Mouse (Mus musculus): ENCODE measurements around the gene Pim2. TPM values are rescaled to one million over a fixed set of nuclear protein-coding genes. Genes with fewer than 3 reads are reported as not detected.

Gene Pim2
- polyA plus RNA-seq, 1 experiment = 31.2 TPM

DNA sequence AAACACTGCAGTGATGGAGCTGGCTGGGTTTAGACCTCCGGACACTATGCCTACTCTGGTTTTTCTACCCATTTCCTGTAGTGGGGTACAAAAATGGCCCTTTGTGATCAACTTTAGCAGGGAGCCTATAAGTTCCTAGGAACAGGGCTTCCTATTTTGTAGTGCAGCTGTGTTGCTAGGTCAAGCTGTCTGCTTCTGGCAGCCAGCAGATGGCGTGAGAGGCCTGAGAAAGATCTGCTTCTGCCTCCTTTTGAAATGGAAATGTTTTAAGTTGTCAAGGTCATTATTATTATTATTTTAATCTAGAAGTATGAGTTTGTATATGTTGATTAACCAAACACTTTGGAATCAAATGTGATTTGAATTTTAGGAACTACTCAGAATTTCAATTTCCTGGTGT, 23.5 kb upstream of the Pim2 start:
- H3K27me3 ChIP-seq (ENCODE audit: control insufficient read depth, insufficient read depth, low read length, poor library complexity, severe bottlenecking) = no peaks in the 10 kb centered on the region
- TF ChIP-seq CTCF (IDR thresholded peaks at IDR 0.05; ENCODE audit: low read depth, low read length) (peak; percentile 54), EP300 (IDR thresholded peaks at IDR 0.05; ENCODE audit: insufficient read depth, low read depth, low read length) (no peak), POLR2A (IDR thresholded peaks at IDR 0.05; ENCODE audit: insufficient read depth, low read length) (no peak)
- no peaks in the 10 kb centered on the region for H3K9me3 ChIP-seq (replicated peaks; ENCODE audit: control insufficient read depth, insufficient read depth, low read length, poor library complexity, severe bottlenecking)
- no peak overlapping the region for H3K9ac ChIP-seq (ENCODE audit: low read depth, poor library complexity, severe bottlenecking)
- no peak overlapping the region for H3K27ac ChIP-seq (ENCODE audit: insufficient read depth, low read length)
- H3K4me3 ChIP-seq (ENCODE audit: low read depth, low read length) = no peak overlapping the region
- H3K36me3 ChIP-seq (ENCODE audit: control insufficient read depth, insufficient read depth, low read length, poor library complexity, severe bottlenecking) = no peaks in the 10 kb centered on the region; the same call in none of the 2 replicates
- H3K4me1 ChIP-seq (ENCODE audit: control insufficient read depth, insufficient read depth, low read length) = no peaks in the 10 kb centered on the region

GRCm38 (mm10) chrX:7859191-7859753, 18.8 kb upstream of the Pim2 start:
- H3K27me3 ChIP-seq (ENCODE audit: control insufficient read depth, insufficient read depth, low read length, poor library complexity, severe bottlenecking) = no peaks in the 10 kb centered on the region
- TF ChIP-seq POLR2A (IDR thresholded peaks at IDR 0.05; ENCODE audit: insufficient read depth, low read length) (no peak), CTCF (IDR thresholded peaks at IDR 0.05; ENCODE audit: low read depth, low read length) (no peak), EP300 (IDR thresholded peaks at IDR 0.05; ENCODE audit: insufficient read depth, low read depth, low read length) (no peak)
- H3K4me1 ChIP-seq (ENCODE audit: control insufficient read depth, insufficient read depth, low read length) = no peaks in the 10 kb centered on the region
- no peaks in the 10 kb centered on the region for H3K9me3 ChIP-seq (replicated peaks; ENCODE audit: control insufficient read depth, insufficient read depth, low read length, poor library complexity, severe bottlenecking)
- H3K9ac ChIP-seq (ENCODE audit: low read depth, poor library complexity, severe bottlenecking) = no peak overlapping the region
- no peak overlapping the region for H3K27ac ChIP-seq (ENCODE audit: insufficient read depth, low read length)
- no peaks in the 10 kb centered on the region; the same call in none of the 2 replicates for H3K36me3 ChIP-seq (ENCODE audit: control insufficient read depth, insufficient read depth, low read length, poor library complexity, severe bottlenecking)
- no peak overlapping the region for H3K4me3 ChIP-seq (ENCODE audit: low read depth, low read length)

DNA sequence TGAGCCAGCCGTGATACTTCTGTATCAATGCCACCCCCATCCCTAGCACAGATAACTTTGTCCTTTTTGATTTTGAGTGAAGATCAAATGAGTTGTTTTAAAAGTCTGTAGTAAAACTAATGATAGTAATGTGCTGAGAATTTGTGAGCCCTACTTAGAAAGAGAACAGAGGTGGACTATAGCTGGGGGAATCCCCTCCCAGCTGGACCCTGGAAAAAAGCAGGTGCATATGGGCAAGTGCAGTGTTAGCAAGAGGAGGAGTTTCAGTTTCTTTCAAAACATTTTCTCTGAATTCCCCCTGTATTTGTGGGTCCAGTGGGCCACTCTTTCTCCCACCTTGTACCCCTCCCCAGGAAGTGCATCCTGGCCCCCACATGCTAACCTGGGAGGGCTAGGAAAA, 14.9 kb upstream of the Pim2 start:
- H3K9me3 ChIP-seq (replicated peaks; ENCODE audit: control insufficient read depth, insufficient read depth, low read length, poor library complexity, severe bottlenecking) = no peaks in the 10 kb centered on the region
- H3K9ac ChIP-seq (ENCODE audit: low read depth, poor library complexity, severe bottlenecking) = no peak overlapping the region
- no peak overlapping the region for H3K27ac ChIP-seq (ENCODE audit: insufficient read depth, low read length)
- H3K4me3 ChIP-seq (ENCODE audit: low read depth, low read length) = no peak overlapping the region
- TF ChIP-seq EP300 (IDR thresholded peaks at IDR 0.05; ENCODE audit: insufficient read depth, low read depth, low read length) (no peak), CTCF (IDR thresholded peaks at IDR 0.05; ENCODE audit: low read depth, low read length) (no peak), POLR2A (IDR thresholded peaks at IDR 0.05; ENCODE audit: insufficient read depth, low read length) (no peak)
- no peaks in the 10 kb centered on the region for H3K4me1 ChIP-seq (ENCODE audit: control insufficient read depth, insufficient read depth, low read length)
- peaks cover 8% of the 10 kb centered on the region for H3K36me3 ChIP-seq (ENCODE audit: control insufficient read depth, insufficient read depth, low read length, poor library complexity, severe bottlenecking)
- no peaks in the 10 kb centered on the region for H3K27me3 ChIP-seq (ENCODE audit: control insufficient read depth, insufficient read depth, low read length, poor library complexity, severe bottlenecking)

GRCm38 (mm10) chrX:7864551-7864950, 13.5 kb upstream of the Pim2 start:
- Histone ChIP-seq H3K36me3 (ENCODE audit: control insufficient read depth, insufficient read depth, low read length, poor library complexity, severe bottlenecking) (peaks cover 10% of the 10 kb centered on the region), H3K27ac (ENCODE audit: insufficient read depth, low read length) (no peak overlapping the region), H3K9me3 (replicated peaks; ENCODE audit: control insufficient read depth, insufficient read depth, low read length, poor library complexity, severe bottlenecking) (no peaks in the 10 kb centered on the region), H3K27me3 (ENCODE audit: control insufficient read depth, insufficient read depth, low read length, poor library complexity, severe bottlenecking) (no peaks in the 10 kb centered on the region), H3K9ac (ENCODE audit: low read depth, poor library complexity, severe bottlenecking) (no peak overlapping the region), H3K4me3 (ENCODE audit: low read depth, low read length) (no peak overlapping the region), H3K4me1 (ENCODE audit: control insufficient read depth, insufficient read depth, low read length) (no peaks in the 10 kb centered on the region)
- TF ChIP-seq POLR2A (IDR thresholded peaks at IDR 0.05; ENCODE audit: insufficient read depth, low read length) (no peak), CTCF (IDR thresholded peaks at IDR 0.05; ENCODE audit: low read depth, low read length) (no peak), EP300 (IDR thresholded peaks at IDR 0.05; ENCODE audit: insufficient read depth, low read depth, low read length) (no peak)

- Histone ChIP-seq H3K9ac (ENCODE audit: low read depth, poor library complexity, severe bottlenecking) (no peak overlapping the region), H3K36me3 (ENCODE audit: control insufficient read depth, insufficient read depth, low read length, poor library complexity, severe bottlenecking) (peaks cover 10% of the 10 kb centered on the region), H3K27me3 (ENCODE audit: control insufficient read depth, insufficient read depth, low read length, poor library complexity, severe bottlenecking) (no peaks in the 10 kb centered on the region), H3K4me1 (ENCODE audit: control insufficient read depth, insufficient read depth, low read length) (no peaks in the 10 kb centered on the region), H3K27ac (ENCODE audit: insufficient read depth, low read length) (no peak overlapping the region), H3K9me3 (replicated peaks; ENCODE audit: control insufficient read depth, insufficient read depth, low read length, poor library complexity, severe bottlenecking) (no peaks in the 10 kb centered on the region), H3K4me3 (ENCODE audit: low read depth, low read length) (no peak overlapping the region)
- TF ChIP-seq CTCF (IDR thresholded peaks at IDR 0.05; ENCODE audit: low read depth, low read length) = no peak
- TF ChIP-seq EP300 (IDR thresholded peaks at IDR 0.05; ENCODE audit: insufficient read depth, low read depth, low read length) = no peak
- TF ChIP-seq POLR2A (IDR thresholded peaks at IDR 0.05; ENCODE audit: insufficient read depth, low read length) = no peak
Observed at GRCm38 (mm10) chrX:7865343-7865742, 12.7 kb upstream of the Pim2 start.

- Histone ChIP-seq H3K36me3 (ENCODE audit: control insufficient read depth, insufficient read depth, low read length, poor library complexity, severe bottlenecking) (peaks cover 10% of the 10 kb centered on the region), H3K4me1 (ENCODE audit: control insufficient read depth, insufficient read depth, low read length) (no peaks in the 10 kb centered on the region), H3K9ac (ENCODE audit: low read depth, poor library complexity, severe bottlenecking) (no peak overlapping the region), H3K27me3 (ENCODE audit: control insufficient read depth, insufficient read depth, low read length, poor library complexity, severe bottlenecking) (no peaks in the 10 kb centered on the region), H3K4me3 (ENCODE audit: low read depth, low read length) (no peak overlapping the region), H3K9me3 (replicated peaks; ENCODE audit: control insufficient read depth, insufficient read depth, low read length, poor library complexity, severe bottlenecking) (no peaks in the 10 kb centered on the region), H3K27ac (ENCODE audit: insufficient read depth, low read length) (no peak overlapping the region)
- no peak for TF ChIP-seq CTCF (IDR thresholded peaks at IDR 0.05; ENCODE audit: low read depth, low read length)
- no peak for TF ChIP-seq POLR2A (IDR thresholded peaks at IDR 0.05; ENCODE audit: insufficient read depth, low read length)
- no peak for TF ChIP-seq EP300 (IDR thresholded peaks at IDR 0.05; ENCODE audit: insufficient read depth, low read depth, low read length)
Observed at GRCm38 (mm10) chrX:7865786-7866185, 12.3 kb upstream of the Pim2 start.
